Mouse (Mus musculus) liver, embryonic 15.5 days (tissue): ENCODE data around the gene Mpi. TPM values are rescaled to one million over a fixed set of nuclear protein-coding genes. Genes with fewer than 3 reads are reported as not detected.

Experiments
- ATAC-seq: fragments of 200-750 bp; cut with Nextera tagmentation; 2 replicates; pipeline ENCODE4 v1.8.0; 2017; ENCODE audit warnings: moderate number of reproducible peaks, mild to moderate bottlenecking, moderate library complexity; ENCODE audit not compliant: insufficient read depth
- H3K27ac ChIP-seq: fragments of 300-500 bp; sonication (generic); replicated peaks from 2 replicates; pipeline ENCODE4 v1.5.1; 2015; ENCODE audit warnings: mild to moderate bottlenecking, inconsistent platforms
- H3K27me3 ChIP-seq: fragments of 300-500 bp; sonication (generic); 2 replicates; pipeline ENCODE4 v1.6.1; 2015; ENCODE audit warnings: mild to moderate bottlenecking, inconsistent platforms
- H3K36me3 ChIP-seq: fragments of 300-500 bp; sonication (generic); replicated peaks from 2 replicates; pipeline ENCODE4 v1.6.1; 2015; ENCODE audit warnings: moderate library complexity, mild to moderate bottlenecking, inconsistent platforms
- H3K4me1 ChIP-seq: fragments of 300-500 bp; sonication (generic); replicated peaks from 2 replicates; pipeline ENCODE4 v1.6.1; 2015; ENCODE audit warnings: inconsistent platforms
- H3K4me2 ChIP-seq: fragments of 300-500 bp; sonication (generic); 2 replicates; pipeline ENCODE4 v1.6.1; 2015; ENCODE audit warnings: moderate library complexity, mild to moderate bottlenecking, inconsistent platforms
- H3K4me3 ChIP-seq: fragments of 300-500 bp; sonication (generic); replicated peaks from 2 replicates; pipeline ENCODE4 v1.5.1; 2015; ENCODE audit warnings: mild to moderate bottlenecking, inconsistent platforms
- H3K9ac ChIP-seq: fragments of 300-500 bp; sonication (generic); 2 replicates; pipeline ENCODE4 v1.6.1; 2015; ENCODE audit warnings: moderate library complexity, mild to moderate bottlenecking, inconsistent platforms
- H3K9me3 ChIP-seq: fragments of 300-500 bp; sonication (generic); replicated peaks from 2 replicates; pipeline ENCODE4 v1.6.1; 2016; ENCODE audit warnings: inconsistent platforms
- WGBS: fragments of 180-500 bp; shearing (Covaris S2); methylation state at CpG from one replicate; pipeline ENCODE4 v1.1.7; 2015; ENCODE audit warnings: mixed read lengths; ENCODE audit not compliant: insufficient replicate concordance; 5-methylcytosine and 5-hydroxymethylcytosine counted together
- polyA plus RNA-seq: library from polyadenylated mRNA; unstranded; fragments of >200 nt; fragmentation: Nextera tagmentation; extraction: Ambion mirVana; gene quantifications from 2 replicates; pipeline ENCODE4 v1.2.1, GENCODE M21; 2015

The Mpi gene
- polyA plus RNA-seq, 1 experiment from 2014 or later: 12.5 TPM

DNA sequence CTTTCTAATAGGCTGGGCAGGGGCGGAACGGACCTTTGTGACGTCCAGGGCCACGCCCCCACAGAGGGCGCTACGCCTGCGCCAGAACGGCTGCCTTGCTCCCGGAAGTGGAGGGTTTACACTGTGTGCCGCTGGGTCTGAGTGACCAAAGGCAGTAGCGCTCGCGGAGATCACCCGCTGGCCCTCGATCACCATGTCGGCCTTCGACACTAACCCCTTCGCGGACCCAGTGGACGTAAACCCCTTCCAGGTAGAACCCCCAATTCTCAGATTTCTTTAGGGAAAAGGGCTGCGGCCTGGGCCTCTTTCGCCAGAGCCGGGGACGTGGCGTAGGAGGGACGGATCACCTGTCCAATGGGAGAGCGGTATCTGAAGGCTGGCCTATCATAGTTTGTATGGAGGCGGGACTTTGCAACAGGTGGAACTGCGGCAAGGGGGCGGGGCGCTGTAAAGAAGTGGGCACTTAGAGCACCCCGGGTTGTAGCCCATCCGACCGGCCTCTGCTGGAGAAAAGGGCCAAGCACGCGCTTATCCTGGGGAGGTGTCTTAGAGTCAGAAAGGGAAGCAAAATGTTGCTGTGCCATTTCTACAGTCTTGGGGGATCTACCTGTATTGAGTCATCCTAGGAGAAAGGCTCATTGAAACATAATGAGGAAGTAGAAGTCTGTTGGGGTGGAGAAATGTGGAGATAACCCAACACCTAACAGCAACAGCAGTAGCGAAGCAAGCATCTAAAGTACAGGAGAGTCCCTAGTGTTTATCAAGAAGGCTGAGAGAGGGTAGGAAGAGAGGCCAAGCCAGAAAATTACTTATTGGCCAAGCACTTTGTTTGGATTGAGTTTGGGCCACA, 8.5 kb upstream of the Mpi start, which contains the start of gene Scamp2:
Gene Scamp2, plus strand, starts transcription at position 83 of the 850 bp plus-strand sequence.
- peak within 1 kb of the TSS; percentile 81 for H3K4me2 ChIP-seq
- WGBS: under 1% methylated on average over 37 of the region's 37 CpGs
- H3K36me3 ChIP-seq: no peaks in the 10 kb centered on the region
- peak within 1 kb of the TSS; percentile 75 for H3K27ac ChIP-seq
- H3K4me3 ChIP-seq: peak within 1 kb of the TSS; percentile 74
- H3K9me3 ChIP-seq: no peaks in the 10 kb centered on the region
- H3K27me3 ChIP-seq: peaks cover 8% of the 10 kb centered on the region
- peaks cover 43% of the 10 kb centered on the region for H3K4me1 ChIP-seq
- peak; percentile 99 for ATAC-seq
- peak within 1 kb of the TSS; percentile 69 for H3K9ac ChIP-seq

DNA sequence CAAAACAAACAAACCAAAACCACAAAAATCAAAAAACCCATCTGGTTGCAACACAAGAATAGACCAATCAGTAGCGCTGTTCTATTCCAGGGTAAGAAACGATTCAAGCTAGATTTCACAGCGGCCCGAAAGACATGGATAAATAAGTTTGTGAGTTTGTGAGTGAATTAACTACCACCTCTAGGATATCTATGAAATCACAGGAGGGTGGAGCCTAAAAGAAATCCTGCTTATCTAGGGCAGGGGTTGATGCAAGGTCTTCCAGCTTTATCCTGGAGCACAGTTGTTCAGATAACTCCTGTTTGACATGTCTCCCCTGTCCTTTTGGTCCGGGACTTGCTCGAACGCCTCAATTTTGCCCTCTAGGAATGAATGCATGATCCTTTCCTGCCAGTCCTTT, 7.7 kb upstream of the Mpi start:
- no peak for ATAC-seq
- Histone ChIP-seq H3K9me3 (no peaks in the 10 kb centered on the region), H3K27ac (no peak overlapping the region), H3K4me2 (peak overlapping the region; percentile 81), H3K36me3 (no peaks in the 10 kb centered on the region), H3K4me3 (peak overlapping the region; percentile 74), H3K4me1 (peaks cover 36% of the 10 kb centered on the region), H3K9ac (peak overlapping the region; percentile 69), H3K27me3 (peaks cover 8% of the 10 kb centered on the region)
- WGBS: 24% methylated on average over 7 of the region's 7 CpGs

DNA sequence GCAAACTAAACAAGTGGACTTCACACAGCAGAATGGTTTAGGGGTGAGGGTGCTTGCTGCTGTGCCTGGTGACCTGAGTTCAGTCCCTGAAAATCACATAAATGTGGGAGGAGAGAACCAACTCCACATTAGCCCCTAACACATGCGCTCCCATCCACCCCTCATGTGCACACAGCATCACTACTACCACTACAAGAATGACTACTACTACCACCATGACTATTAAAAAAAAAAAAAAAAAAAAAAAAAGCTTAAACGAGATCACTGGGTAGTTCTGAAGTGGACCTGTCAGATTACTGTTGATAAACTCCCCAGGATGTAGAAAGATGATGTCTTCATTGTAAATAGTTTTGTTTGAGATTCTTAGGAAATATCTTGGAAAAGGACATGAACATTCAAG, 7.0 kb upstream of the Mpi start:
- Histone ChIP-seq H3K9ac (no peak overlapping the region), H3K4me3 (no peak overlapping the region), H3K9me3 (no peaks in the 10 kb centered on the region), H3K27ac (no peak overlapping the region), H3K4me1 (peaks cover 32% of the 10 kb centered on the region), H3K27me3 (peaks cover 8% of the 10 kb centered on the region), H3K4me2 (no peak overlapping the region), H3K36me3 (no peaks in the 10 kb centered on the region)
- ATAC-seq: no peak
- WGBS: 52% methylated on average over 2 of the region's 2 CpGs

DNA sequence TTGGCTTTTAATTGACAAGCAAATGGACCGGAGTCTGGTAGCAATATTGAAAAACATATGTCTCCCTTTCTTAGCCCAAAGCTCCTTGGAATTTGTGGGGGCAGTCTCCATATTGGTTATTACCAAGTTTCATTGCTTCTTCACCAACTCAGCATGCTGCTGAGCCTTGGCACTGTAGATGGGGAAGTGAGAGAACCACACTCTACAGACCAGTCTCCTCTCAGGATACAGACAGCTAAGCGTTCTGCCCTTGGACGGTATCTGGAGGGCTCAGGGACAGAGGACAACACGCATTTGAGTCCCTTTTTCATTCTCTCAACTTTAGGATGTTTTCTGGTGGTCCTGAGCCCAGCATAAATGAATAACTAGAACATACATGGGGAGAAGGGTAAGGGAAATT, 6.1 kb upstream of the Mpi start:
- 59% methylated on average over 4 of the region's 4 CpGs for WGBS

DNA sequence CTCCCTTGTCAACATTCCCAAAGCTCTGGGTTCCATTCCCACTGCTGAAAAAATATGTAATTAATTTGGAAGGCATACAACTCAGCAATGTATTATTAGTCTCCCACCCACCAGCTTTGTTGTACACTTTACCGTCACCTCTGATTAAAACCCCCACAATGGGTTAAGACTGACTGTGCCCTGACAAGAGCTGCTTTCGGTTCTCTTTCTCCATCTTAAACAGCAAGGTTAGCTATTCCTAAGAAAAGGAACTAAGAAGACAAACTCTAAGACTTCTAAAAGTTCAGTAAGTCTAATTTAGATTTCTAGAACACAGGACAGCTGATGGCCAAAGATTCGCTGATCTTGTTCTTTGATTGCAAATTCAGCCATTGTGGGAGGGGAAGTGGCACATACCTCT, 4.7 kb upstream of the Mpi start:
- Histone ChIP-seq H3K4me2 (no peak overlapping the region), H3K9ac (no peak overlapping the region), H3K4me1 (peaks cover 27% of the 10 kb centered on the region), H3K4me3 (no peak overlapping the region), H3K36me3 (no peaks in the 10 kb centered on the region), H3K27ac (no peak overlapping the region), H3K9me3 (no peaks in the 10 kb centered on the region), H3K27me3 (peaks cover 8% of the 10 kb centered on the region)
- no peak for ATAC-seq
- WGBS: 60% methylated on average over 3 of the region's 3 CpGs

More for the DNA sequence above, 6.1 kb upstream of the Mpi start:
- peaks cover 8% of the 10 kb centered on the region for H3K27me3 ChIP-seq
- no peak for ATAC-seq
- no peak overlapping the region for H3K27ac ChIP-seq
- no peak overlapping the region for H3K9ac ChIP-seq
- H3K9me3 ChIP-seq: no peaks in the 10 kb centered on the region
- no peak overlapping the region for H3K4me2 ChIP-seq
- H3K36me3 ChIP-seq: no peaks in the 10 kb centered on the region
- H3K4me1 ChIP-seq: peaks cover 30% of the 10 kb centered on the region
- H3K4me3 ChIP-seq: no peak overlapping the region

DNA sequence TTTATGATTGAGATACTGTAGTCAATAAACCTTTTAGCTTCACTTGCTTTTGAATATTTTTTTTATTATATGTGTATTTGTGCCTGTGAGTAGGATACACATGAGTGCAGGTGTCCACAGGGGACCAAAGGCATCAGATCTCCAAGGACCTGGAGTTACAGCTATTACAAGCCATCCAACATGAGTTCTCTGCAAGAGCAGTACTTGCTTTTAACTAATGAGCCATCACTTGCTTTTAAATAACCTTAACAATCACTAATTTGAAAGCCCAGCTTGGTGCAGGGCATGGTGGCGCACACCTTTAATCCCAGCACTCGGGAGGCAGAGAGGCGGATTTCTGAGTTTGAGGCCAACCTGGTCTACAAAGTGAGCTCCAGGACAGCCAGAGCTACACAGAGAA, 2.2 kb upstream of the Mpi start:
- Histone ChIP-seq H3K4me1 (peaks cover 22% of the 10 kb centered on the region), H3K27ac (no peak overlapping the region), H3K4me2 (no peak overlapping the region), H3K9ac (no peak overlapping the region), H3K4me3 (no peak overlapping the region), H3K9me3 (no peaks in the 10 kb centered on the region), H3K36me3 (no peaks in the 10 kb centered on the region), H3K27me3 (peaks cover 8% of the 10 kb centered on the region)
- WGBS: 62% methylated on average over 3 of the region's 3 CpGs
- no peak for ATAC-seq

DNA sequence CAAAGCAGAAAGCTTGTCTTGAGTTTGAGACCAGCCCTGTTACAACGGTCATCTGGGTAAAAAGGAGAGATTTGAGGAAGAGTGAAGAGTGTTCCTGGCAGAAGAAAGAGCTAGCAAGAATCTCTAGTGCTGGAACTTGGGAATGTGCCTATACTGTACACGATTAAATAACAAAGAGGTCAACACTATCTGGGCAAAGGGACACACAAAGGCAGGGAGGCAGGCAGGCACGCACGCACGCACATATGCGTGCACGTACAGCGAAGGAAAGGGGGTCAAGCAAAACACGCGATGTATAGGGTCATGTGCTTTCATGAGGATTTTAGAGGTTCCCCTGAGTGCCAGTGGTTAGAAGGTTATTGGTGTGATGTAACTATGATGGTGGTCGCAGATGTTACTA, 556 bp upstream of the Mpi start:
- 0 out of 2 replicates have a peak overlapping the region, but pooled peaks have one; percentile 77 for H3K4me2 ChIP-seq
- no peak overlapping the region for H3K9ac ChIP-seq
- ATAC-seq: no peak
- H3K9me3 ChIP-seq: no peaks in the 10 kb centered on the region
- no peaks in the 10 kb centered on the region for H3K27me3 ChIP-seq
- H3K4me3 ChIP-seq: peak overlapping the region; percentile 68; the same call in 1 of the 2 replicates
- no peak overlapping the region for H3K27ac ChIP-seq
- peaks cover 24% of the 10 kb centered on the region for H3K4me1 ChIP-seq
- peaks cover 6% of the 10 kb centered on the region; the same call in 1 of the 2 replicates for H3K36me3 ChIP-seq
- WGBS: 73% methylated on average over 11 of the region's 11 CpGs

DNA sequence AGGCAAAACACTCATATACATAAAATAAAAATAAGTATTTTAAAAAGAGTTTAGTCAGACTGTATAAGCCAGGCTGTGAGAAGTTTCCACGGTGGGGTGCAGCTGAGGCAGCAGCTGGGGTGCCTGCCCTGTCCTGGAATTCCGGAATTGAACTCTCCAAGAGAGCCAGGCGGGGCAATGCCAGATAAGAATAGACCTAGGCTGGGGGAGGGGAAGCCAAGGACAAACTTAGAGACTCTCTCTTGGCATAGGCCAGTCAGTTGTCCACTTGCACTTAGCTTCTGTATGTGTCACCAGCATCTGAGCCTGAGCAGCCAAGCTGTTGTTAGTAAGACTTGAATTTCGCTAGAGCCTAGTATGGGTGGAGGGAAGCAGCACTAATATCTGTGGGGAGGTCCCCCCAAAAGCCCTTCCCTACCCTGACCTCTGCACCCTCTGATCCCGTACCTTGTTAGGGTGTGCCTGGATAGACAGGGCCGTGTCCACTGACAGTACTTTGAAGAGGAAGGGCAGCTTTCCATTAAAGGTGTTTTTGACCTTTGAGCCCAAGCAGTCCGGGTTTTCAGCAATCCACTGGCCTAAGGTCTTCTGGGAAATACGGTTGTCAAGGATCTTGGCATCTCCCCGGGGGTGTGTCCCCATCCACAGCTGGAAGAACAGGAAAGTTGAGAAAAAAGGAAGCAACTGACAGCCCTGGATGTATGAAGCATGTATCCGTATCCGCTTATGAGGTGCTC, 2.3 kb downstream of the Mpi start:
- no peak overlapping the region for H3K4me2 ChIP-seq
- H3K27me3 ChIP-seq: no peaks in the 10 kb centered on the region
- H3K4me1 ChIP-seq: peaks cover 36% of the 10 kb centered on the region
- no peak for ATAC-seq
- no peak overlapping the region for H3K27ac ChIP-seq
- H3K9me3 ChIP-seq: no peaks in the 10 kb centered on the region
- 70% methylated on average over 11 of the region's 11 CpGs for WGBS
- peaks cover 22% of the 10 kb centered on the region; the same call in 1 of the 2 replicates for H3K36me3 ChIP-seq
- H3K9ac ChIP-seq: no peak overlapping the region
- no peak overlapping the region for H3K4me3 ChIP-seq

DNA sequence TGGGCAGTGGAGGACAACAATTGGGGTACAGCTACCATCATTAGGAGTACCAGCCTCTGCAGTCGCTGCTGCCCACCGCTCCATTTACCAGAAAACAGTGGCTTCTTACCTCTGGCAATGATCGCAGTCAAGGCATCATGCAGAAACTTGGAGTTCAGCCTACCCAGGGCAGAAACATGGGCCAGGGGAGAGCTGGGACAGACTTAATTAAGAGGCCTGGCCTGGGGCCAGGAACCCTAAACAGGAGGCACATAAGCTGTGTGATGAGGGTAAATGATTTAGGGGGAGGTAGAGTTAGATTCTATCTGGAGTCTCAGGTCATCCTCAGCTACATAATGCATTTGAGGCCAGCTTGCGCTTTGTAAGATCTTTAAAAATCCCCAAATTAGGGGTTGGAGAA, 3.4 kb downstream of the Mpi start:
- H3K36me3 ChIP-seq: peaks cover 33% of the 10 kb centered on the region
- H3K9me3 ChIP-seq: no peaks in the 10 kb centered on the region
- no peaks in the 10 kb centered on the region for H3K27me3 ChIP-seq
- H3K4me1 ChIP-seq: peaks cover 36% of the 10 kb centered on the region
- no peak overlapping the region for H3K9ac ChIP-seq
- ATAC-seq: no peak
- no peak overlapping the region for H3K27ac ChIP-seq
- WGBS: 85% methylated on average over 4 of the region's 4 CpGs
- no peak overlapping the region for H3K4me3 ChIP-seq
- H3K4me2 ChIP-seq: no peak overlapping the region

DNA sequence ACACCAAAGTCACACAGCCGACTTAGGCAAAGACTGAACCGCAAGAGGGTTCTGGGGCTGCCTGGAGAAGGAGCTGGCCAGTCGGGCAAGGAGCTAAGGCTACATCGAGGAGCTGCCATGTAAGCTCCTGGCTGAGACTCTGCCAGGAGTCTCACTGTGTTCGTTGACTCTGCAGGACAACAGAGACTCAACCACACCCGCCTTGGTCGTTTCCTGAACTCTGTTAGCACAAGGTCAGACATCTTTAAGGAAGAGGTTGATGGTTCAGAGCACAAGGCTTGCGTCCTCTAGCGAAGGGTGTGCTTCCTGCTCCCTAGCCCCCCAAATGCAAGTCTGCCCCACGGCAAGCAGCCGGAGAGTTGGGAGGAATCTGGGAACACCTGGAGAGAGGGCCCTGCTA, 4.7 kb downstream of the Mpi start:
- H3K27me3 ChIP-seq: no peaks in the 10 kb centered on the region
- H3K4me2 ChIP-seq: peak overlapping the region; percentile 10; the same call in 1 of the 2 replicates
- 79% methylated on average over 11 of the region's 11 CpGs for WGBS
- no peak overlapping the region for H3K27ac ChIP-seq
- peaks cover 46% of the 10 kb centered on the region for H3K36me3 ChIP-seq
- H3K9me3 ChIP-seq: no peaks in the 10 kb centered on the region
- no peak for ATAC-seq
- no peak overlapping the region for H3K9ac ChIP-seq
- peaks cover 33% of the 10 kb centered on the region for H3K4me1 ChIP-seq
- no peak overlapping the region for H3K4me3 ChIP-seq

DNA sequence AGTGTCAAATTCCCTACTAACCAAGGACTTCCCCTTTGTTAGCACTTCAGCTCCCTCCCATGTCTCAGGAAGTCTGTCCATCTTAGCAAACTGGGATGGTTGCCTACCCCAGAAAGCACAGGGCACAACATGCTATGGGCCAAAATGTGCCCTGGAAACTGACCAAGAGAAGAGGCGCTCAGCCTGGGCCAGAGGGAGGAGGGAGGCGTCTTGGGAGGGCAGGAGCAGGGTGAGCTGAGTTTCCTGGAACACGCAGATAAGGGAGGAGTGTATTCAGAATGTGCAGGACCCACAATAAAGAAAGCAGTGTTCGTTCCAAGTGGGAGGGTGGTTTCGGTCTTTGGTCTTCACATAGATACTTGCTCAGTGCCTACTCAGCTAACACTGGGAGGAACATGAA, 5.3 kb downstream of the Mpi start:
- H3K27ac ChIP-seq: no peak overlapping the region
- H3K9ac ChIP-seq: no peak overlapping the region
- 17% methylated on average over 5 of the region's 5 CpGs for WGBS
- no peak overlapping the region for H3K4me3 ChIP-seq
- H3K4me2 ChIP-seq: 0 out of 2 replicates have a peak overlapping the region, but pooled peaks have one; percentile 10
- ATAC-seq: no peak
- peaks cover 52% of the 10 kb centered on the region for H3K36me3 ChIP-seq
- no peaks in the 10 kb centered on the region for H3K9me3 ChIP-seq
- H3K4me1 ChIP-seq: peaks cover 28% of the 10 kb centered on the region
- H3K27me3 ChIP-seq: no peaks in the 10 kb centered on the region
